Mouse (Mus musculus): ENCODE results near the gene Rhof. TPM values are rescaled to one million over a fixed set of nuclear protein-coding genes. Genes with fewer than 3 reads are reported as not detected.
A peak's percentile ranks its signal among the peaks of the same experiment; 100 is the strongest.

Gene Rhof
- total and polyA plus RNA-seq, 3 experiments: 0.59 to 1.7 TPM; not detected in 1

- DNase-seq (ENCODE audit: low spot score): no peak
- ATAC-seq (ENCODE audit: extremely low read depth, insufficient number of reproducible peaks, low FRiP score, poor library complexity, severe bottlenecking): no peak
- Histone ChIP-seq H3K4me1 (ENCODE audit: insufficient read depth, low read depth, low read length) (no peaks in the 10 kb centered on the region), H3K27me3 (ENCODE audit: insufficient read depth, low read length) (peaks cover 18% of the 10 kb centered on the region), H3K4me3 (ENCODE audit: low read depth, low read length) (no peak overlapping the region), H3K9me3 (replicated peaks) (peaks cover 4% of the 10 kb centered on the region), H3K36me3 (replicated peaks) (no peaks in the 10 kb centered on the region)
- TF ChIP-seq GATA1 (IDR thresholded peaks at IDR 0.05; ENCODE audit: borderline replicate concordance, low read length): no peak
Observed at GRCm38 (mm10) chr5:123083340-123084050, 49.0 kb downstream of the Rhof start.

- ATAC-seq (ENCODE audit: extremely low read depth, insufficient number of reproducible peaks, low FRiP score, poor library complexity, severe bottlenecking) (no peak), DNase-seq (ENCODE audit: low spot score) (no peak)
- H3K4me3 ChIP-seq (ENCODE audit: low read depth, low read length): no peak overlapping the region
- TF ChIP-seq TAL1 (conservative IDR thresholded peaks at IDR 0.05; ENCODE audit: low read depth, low read length) (no peak), CTCF (IDR thresholded peaks at IDR 0.05; ENCODE audit: low read depth, low read length) (no peak), POLR2AphosphoS5 (IDR thresholded peaks at IDR 0.05; ENCODE audit: insufficient replicate concordance, low read depth, low read length) (no peak), GATA2 (IDR thresholded peaks at IDR 0.05; ENCODE audit: borderline replicate concordance, low read depth, low read length) (no peak), GATA1 (IDR thresholded peaks at IDR 0.05; ENCODE audit: borderline replicate concordance, low read length) (no peak)
- no peaks in the 10 kb centered on the region for H3K36me3 ChIP-seq (replicated peaks)
- H3K9me3 ChIP-seq (replicated peaks): peaks cover 4% of the 10 kb centered on the region
- peaks cover 17% of the 10 kb centered on the region for H3K4me1 ChIP-seq (ENCODE audit: insufficient read depth, low read depth, low read length)
- peaks cover 20% of the 10 kb centered on the region; the same call in 1 of the 2 replicates for H3K27me3 ChIP-seq (ENCODE audit: insufficient read depth, low read length)
Observed at GRCm38 (mm10) chr5:123080510-123080909, 52.0 kb downstream of the Rhof start.

GRCm38 (mm10) chr5:123080041-123080440 is 52.5 kb downstream of the Rhof start:
- ATAC-seq (ENCODE audit: extremely low read depth, insufficient number of reproducible peaks, low FRiP score, poor library complexity, severe bottlenecking): no peak
- peaks cover 20% of the 10 kb centered on the region; the same call in 1 of the 2 replicates for H3K27me3 ChIP-seq (ENCODE audit: insufficient read depth, low read length)
- H3K9me3 ChIP-seq (replicated peaks): peaks cover 4% of the 10 kb centered on the region
- TF ChIP-seq CTCF (IDR thresholded peaks at IDR 0.05; ENCODE audit: low read depth, low read length): no peak
- TF ChIP-seq GATA1 (IDR thresholded peaks at IDR 0.05; ENCODE audit: borderline replicate concordance, low read length): no peak
- TF ChIP-seq GATA2 (IDR thresholded peaks at IDR 0.05; ENCODE audit: borderline replicate concordance, low read depth, low read length): no peak
- TF ChIP-seq POLR2AphosphoS5 (IDR thresholded peaks at IDR 0.05; ENCODE audit: insufficient replicate concordance, low read depth, low read length): no peak
- no peak for TF ChIP-seq TAL1 (conservative IDR thresholded peaks at IDR 0.05; ENCODE audit: low read depth, low read length)
- no peak for DNase-seq (ENCODE audit: low spot score)
- H3K4me1 ChIP-seq (ENCODE audit: insufficient read depth, low read depth, low read length): peaks cover 21% of the 10 kb centered on the region
- no peaks in the 10 kb centered on the region for H3K36me3 ChIP-seq (replicated peaks)
- H3K4me3 ChIP-seq (ENCODE audit: low read depth, low read length): no peak overlapping the region

- no peaks in the 10 kb centered on the region for H3K36me3 ChIP-seq (replicated peaks)
- H3K27me3 ChIP-seq (ENCODE audit: insufficient read depth, low read length): peaks cover 16% of the 10 kb centered on the region; the same call in 1 of the 2 replicates
- peaks cover 24% of the 10 kb centered on the region for H3K4me1 ChIP-seq (ENCODE audit: insufficient read depth, low read depth, low read length)
- H3K9me3 ChIP-seq (replicated peaks): peaks cover 4% of the 10 kb centered on the region
- no peak for TF ChIP-seq POLR2AphosphoS5 (IDR thresholded peaks at IDR 0.05; ENCODE audit: insufficient replicate concordance, low read depth, low read length)
- no peak for TF ChIP-seq CTCF (IDR thresholded peaks at IDR 0.05; ENCODE audit: low read depth, low read length)
- TF ChIP-seq GATA2 (IDR thresholded peaks at IDR 0.05; ENCODE audit: borderline replicate concordance, low read depth, low read length): no peak
- no peak for TF ChIP-seq TAL1 (conservative IDR thresholded peaks at IDR 0.05; ENCODE audit: low read depth, low read length)
- TF ChIP-seq GATA1 (IDR thresholded peaks at IDR 0.05; ENCODE audit: borderline replicate concordance, low read length): no peak
- ATAC-seq (ENCODE audit: extremely low read depth, insufficient number of reproducible peaks, low FRiP score, poor library complexity, severe bottlenecking) (no peak), DNase-seq (ENCODE audit: low spot score) (no peak)
- H3K4me3 ChIP-seq (ENCODE audit: low read depth, low read length): no peak overlapping the region
Observed at GRCm38 (mm10) chr5:123079568-123079967, 52.9 kb downstream of the Rhof start.

GRCm38 (mm10) chr5:123076419-123077281 is 55.8 kb downstream of the Rhof start:
- H3K9me3 ChIP-seq (replicated peaks): peaks cover 4% of the 10 kb centered on the region
- peaks cover 19% of the 10 kb centered on the region; the same call in 1 of the 2 replicates for H3K27me3 ChIP-seq (ENCODE audit: insufficient read depth, low read length)
- DNase-seq (ENCODE audit: low spot score) (no peak), ATAC-seq (ENCODE audit: extremely low read depth, insufficient number of reproducible peaks, low FRiP score, poor library complexity, severe bottlenecking) (no peak)
- no peaks in the 10 kb centered on the region for H3K36me3 ChIP-seq (replicated peaks)
- H3K4me3 ChIP-seq (ENCODE audit: low read depth, low read length): peak overlapping the region; percentile 78
- peaks cover 24% of the 10 kb centered on the region for H3K4me1 ChIP-seq (ENCODE audit: insufficient read depth, low read depth, low read length)
- TF ChIP-seq GATA2 (IDR thresholded peaks at IDR 0.05; ENCODE audit: borderline replicate concordance, low read depth, low read length): no peak
- TF ChIP-seq CTCF (IDR thresholded peaks at IDR 0.05; ENCODE audit: low read depth, low read length): no peak
- no peak for TF ChIP-seq TAL1 (conservative IDR thresholded peaks at IDR 0.05; ENCODE audit: low read depth, low read length)

- DNase-seq (ENCODE audit: low spot score): peak; percentile 96
- H3K27me3 ChIP-seq (ENCODE audit: insufficient read depth, low read length): peaks cover 19% of the 10 kb centered on the region; the same call in 1 of the 2 replicates
- peaks cover 4% of the 10 kb centered on the region for H3K9me3 ChIP-seq (replicated peaks)
- H3K4me1 ChIP-seq (ENCODE audit: insufficient read depth, low read depth, low read length): peaks cover 24% of the 10 kb centered on the region
- no peaks in the 10 kb centered on the region for H3K36me3 ChIP-seq (replicated peaks)
- H3K4me3 ChIP-seq (ENCODE audit: low read depth, low read length): peak overlapping the region; percentile 78
- peak; percentile 45 for ATAC-seq (ENCODE audit: extremely low read depth, insufficient number of reproducible peaks, low FRiP score, poor library complexity, severe bottlenecking)
- TF ChIP-seq GATA2 (IDR thresholded peaks at IDR 0.05; ENCODE audit: borderline replicate concordance, low read depth, low read length) (no peak), TAL1 (conservative IDR thresholded peaks at IDR 0.05; ENCODE audit: low read depth, low read length) (no peak), POLR2AphosphoS5 (IDR thresholded peaks at IDR 0.05; ENCODE audit: insufficient replicate concordance, low read depth, low read length) (no peak), CTCF (IDR thresholded peaks at IDR 0.05; ENCODE audit: low read depth, low read length) (no peak), GATA1 (IDR thresholded peaks at IDR 0.05; ENCODE audit: borderline replicate concordance, low read length) (no peak)
Observed at GRCm38 (mm10) chr5:123075576-123076418, 56.7 kb downstream of the Rhof start.

Measured in G1E (cell line).